Mouse (Mus musculus) limb, embryonic 14.5 days (tissue): ENCODE results near the gene Fam234b. TPM values are rescaled to one million over a fixed set of nuclear protein-coding genes. Genes with fewer than 3 reads are reported as not detected.

Experiments used
- ATAC-seq: fragments of 200-750 bp; cut with Nextera tagmentation; 2 replicates; pipeline ENCODE4 v1.8.0; 2017; ENCODE audit warnings: low read depth, moderate number of reproducible peaks, moderate TSS enrichment; ENCODE audit not compliant: low FRiP score
- DNase-seq: peaks from one replicate; pipeline ENCODE4 v3.0.0-alpha.2; 2015; ENCODE audit warnings: low spot score
- H3K27ac ChIP-seq: fragments of 300-500 bp; sonication (generic); replicated peaks from 2 replicates; pipeline ENCODE4 v1.5.1; 2014; ENCODE audit warnings: low read depth, mild to moderate bottlenecking, low read length, moderate library complexity, mixed read lengths
- H3K27me3 ChIP-seq: fragments of 300-500 bp; sonication (generic); 2 replicates; pipeline ENCODE4 v1.6.1; 2014; ENCODE audit warnings: low read length, mixed read lengths; ENCODE audit not compliant: control insufficient read depth, insufficient read depth
- H3K36me3 ChIP-seq: fragments of 300-500 bp; sonication (generic); 2 replicates; pipeline ENCODE4 v1.6.1; 2014; ENCODE audit warnings: mild to moderate bottlenecking, low read length, moderate library complexity, mixed read lengths; ENCODE audit not compliant: control insufficient read depth, insufficient read depth
- H3K4me1 ChIP-seq: fragments of 300-500 bp; sonication (generic); 2 replicates; pipeline ENCODE4 v1.6.1; 2014; ENCODE audit warnings: antibody characterized with exemption, low read length, mixed read lengths; ENCODE audit not compliant: control insufficient read depth, insufficient read depth
- H3K4me2 ChIP-seq: fragments of 300-500 bp; sonication (generic); replicated peaks from 2 replicates; pipeline ENCODE4 v1.6.1; 2014; ENCODE audit warnings: low read depth, mild to moderate bottlenecking, low read length, moderate library complexity; ENCODE audit not compliant: severe bottlenecking
- H3K4me3 ChIP-seq: fragments of 300-500 bp; sonication (generic); replicated peaks from 2 replicates; pipeline ENCODE4 v1.5.1; 2014; ENCODE audit warnings: low read length
- H3K9ac ChIP-seq: fragments of 300-500 bp; sonication (generic); 2 replicates; pipeline ENCODE4 v1.6.1; 2014; ENCODE audit warnings: mild to moderate bottlenecking, low read depth, low read length, moderate library complexity; ENCODE audit not compliant: severe bottlenecking
- H3K9me3 ChIP-seq: fragments of 300-500 bp; sonication (generic); 2 replicates; pipeline ENCODE4 v1.6.1; 2016; ENCODE audit warnings: low read length; ENCODE audit not compliant: control insufficient read depth
- POLR2A ChIP-seq: fragments of 200-500 bp; IDR thresholded peaks from 2 replicates; pipeline ENCODE4 v1.8.0; 2012; ENCODE audit warnings: inconsistent platforms, mild to moderate bottlenecking, moderate library complexity, borderline replicate concordance; ENCODE audit not compliant: insufficient read depth, insufficient read length; ENCODE audit errors: extremely low read depth
- WGBS: fragments of 180-500 bp; shearing (Covaris S2); extraction: QIAGEN DNeasy Blood & Tissue Kit; methylation state at CpG from one replicate; pipeline ENCODE4 v1.1.7; 2014; 5-methylcytosine and 5-hydroxymethylcytosine counted together
- polyA plus RNA-seq, 2 experiments: library from polyadenylated mRNA; depleted of rRNA in 1 of 2; stranded (reverse) in 1 of 2; unstranded in 1 of 2; fragments of >200 nt; fragmentation: Nextera tagmentation in 1 of 2; extraction: Ambion mirVana in 1 of 2; gene quantifications; 2 replicates each; pipeline versions ENCODE4 v1.2.1 to v1.2.3; 2012 to 2014

Gene Fam234b
- polyA plus RNA-seq, 2 experiments = 23.9 to 26.2 TPM

DNA sequence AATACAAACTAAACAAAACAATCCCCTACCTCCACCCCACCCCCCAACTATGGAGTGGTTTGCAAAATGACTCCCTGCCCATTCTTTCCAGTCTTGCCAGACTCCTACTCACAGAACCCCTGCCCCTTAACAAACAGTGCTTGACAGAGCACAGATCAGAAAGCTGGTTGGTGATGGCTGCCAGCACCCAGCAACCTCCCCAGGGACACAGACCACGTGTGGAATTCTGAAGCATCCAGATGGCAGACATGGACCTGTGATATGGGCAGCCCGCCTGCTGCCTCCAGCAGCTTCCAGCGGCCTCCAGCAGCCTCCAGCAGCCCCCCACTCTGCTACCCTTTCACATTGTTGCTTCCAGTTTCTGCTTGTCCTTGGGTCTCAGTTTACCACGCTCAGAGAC, 77.5 kb downstream of the Fam234b start:
- H3K27me3 ChIP-seq = no peaks in the 10 kb centered on the region
- H3K4me1 ChIP-seq = peaks cover 10% of the 10 kb centered on the region
- no peaks in the 10 kb centered on the region for H3K36me3 ChIP-seq
- H3K4me2 ChIP-seq = no peak overlapping the region
- WGBS = 69% methylated on average over 4 of the region's 4 CpGs
- no peak overlapping the region for H3K4me3 ChIP-seq
- DNase-seq = no peak
- no peak overlapping the region for H3K9ac ChIP-seq
- no peaks in the 10 kb centered on the region for H3K9me3 ChIP-seq
- no peak for ATAC-seq
- no peak overlapping the region for H3K27ac ChIP-seq
- TF ChIP-seq POLR2A = no peak

DNA sequence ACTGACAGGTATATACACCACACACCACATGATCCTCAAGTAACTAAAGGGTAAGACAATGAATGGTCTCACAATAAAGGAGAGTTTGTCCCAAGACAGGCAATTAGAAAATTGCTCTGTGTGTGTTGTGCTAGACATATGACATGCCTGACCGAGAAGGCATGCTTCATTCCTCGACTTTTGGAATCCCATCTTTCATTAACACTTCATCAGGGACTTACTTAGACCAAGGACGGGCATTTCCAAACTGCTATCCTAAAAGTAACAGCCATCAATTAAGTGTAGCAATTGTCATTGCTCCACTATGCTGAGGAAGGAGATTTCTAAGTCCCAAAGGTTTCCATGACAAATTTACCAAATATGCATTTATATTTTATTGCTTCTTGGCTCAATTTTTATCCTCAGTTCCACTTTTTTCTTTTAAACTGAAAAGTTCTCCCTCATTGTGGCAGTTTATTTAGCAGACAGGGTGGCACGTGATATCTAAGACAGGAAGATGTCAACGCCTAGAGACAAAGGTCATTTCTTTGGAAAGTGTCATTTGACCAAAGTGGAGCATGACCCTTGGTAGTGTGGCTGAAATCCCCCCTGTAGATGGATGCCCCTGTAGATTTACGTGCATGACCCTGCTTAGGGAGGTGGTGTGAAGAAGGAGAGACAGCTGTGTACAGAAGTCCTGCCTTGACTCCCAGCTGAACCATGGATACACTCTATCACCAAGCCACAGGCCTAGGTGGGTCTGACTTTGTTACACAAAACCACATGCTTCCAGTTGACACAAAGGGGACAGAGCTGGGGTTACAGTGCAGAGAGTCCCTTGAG, 78.9 kb downstream of the Fam234b start:
- peaks cover 11% of the 10 kb centered on the region for H3K4me1 ChIP-seq
- DNase-seq (no peak), ATAC-seq (no peak)
- no peaks in the 10 kb centered on the region for H3K9me3 ChIP-seq
- H3K4me3 ChIP-seq = no peak overlapping the region
- WGBS = 52% methylated on average over 6 of the region's 6 CpGs
- H3K36me3 ChIP-seq = no peaks in the 10 kb centered on the region
- no peak for TF ChIP-seq POLR2A
- no peaks in the 10 kb centered on the region for H3K27me3 ChIP-seq
- no peak overlapping the region for H3K27ac ChIP-seq
- no peak overlapping the region for H3K4me2 ChIP-seq
- H3K9ac ChIP-seq = no peak overlapping the region

DNA sequence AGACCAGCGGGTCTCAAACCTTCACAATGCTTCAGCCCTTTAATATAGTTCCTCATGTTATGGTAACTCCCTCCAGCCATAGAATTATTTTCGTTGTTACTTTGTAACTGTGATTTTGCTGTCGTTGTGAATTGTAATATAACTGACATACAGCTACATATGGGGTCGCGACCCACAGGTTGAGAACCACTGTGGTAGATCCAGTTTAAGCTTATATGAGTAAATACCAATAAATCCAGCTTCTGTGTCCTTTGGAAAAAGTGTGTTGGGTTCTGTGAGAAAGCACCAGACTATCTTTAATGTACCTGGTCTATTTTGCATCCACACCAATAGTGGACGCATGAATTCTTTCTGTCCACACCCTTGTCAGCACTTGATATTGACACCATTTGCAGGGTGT, 80.5 kb downstream of the Fam234b start:
- H3K4me2 ChIP-seq = no peak overlapping the region
- H3K27me3 ChIP-seq = no peaks in the 10 kb centered on the region
- H3K27ac ChIP-seq = no peak overlapping the region
- peaks cover 11% of the 10 kb centered on the region for H3K4me1 ChIP-seq
- no peaks in the 10 kb centered on the region for H3K9me3 ChIP-seq
- no peak for TF ChIP-seq POLR2A
- no peak overlapping the region for H3K9ac ChIP-seq
- 86% methylated on average over 6 of the region's 6 CpGs for WGBS
- no peak overlapping the region for H3K4me3 ChIP-seq
- H3K36me3 ChIP-seq = no peaks in the 10 kb centered on the region
- DNase-seq = no peak
- no peak for ATAC-seq

DNA sequence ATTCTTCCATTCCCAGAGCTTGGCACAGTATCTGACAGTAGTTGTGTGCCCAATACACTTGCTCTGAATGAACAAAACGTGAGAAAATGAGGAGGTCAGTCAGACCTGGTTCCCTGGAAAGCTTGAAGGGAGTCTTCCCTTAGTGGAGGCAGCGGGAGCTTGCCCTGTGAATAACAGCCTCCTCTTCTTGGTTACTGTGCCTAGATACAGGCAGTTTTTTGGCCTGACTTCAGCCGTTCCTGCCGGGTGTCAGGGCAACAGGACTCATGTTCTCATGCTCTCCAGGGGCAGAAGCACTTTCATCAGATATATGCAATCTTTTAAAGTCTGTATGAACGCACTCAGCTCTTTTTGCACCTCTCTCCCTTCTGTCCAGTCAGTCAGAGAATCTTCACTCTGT, 81.5 kb downstream of the Fam234b start:
- Histone ChIP-seq H3K27me3 (no peaks in the 10 kb centered on the region), H3K9ac (no peak overlapping the region), H3K9me3 (no peaks in the 10 kb centered on the region), H3K4me3 (no peak overlapping the region), H3K36me3 (no peaks in the 10 kb centered on the region), H3K4me1 (peaks cover 11% of the 10 kb centered on the region), H3K27ac (no peak overlapping the region), H3K4me2 (no peak overlapping the region)
- no peak for TF ChIP-seq POLR2A
- 52% methylated on average over 5 of the region's 5 CpGs for WGBS
- no peak for DNase-seq
- ATAC-seq = no peak

DNA sequence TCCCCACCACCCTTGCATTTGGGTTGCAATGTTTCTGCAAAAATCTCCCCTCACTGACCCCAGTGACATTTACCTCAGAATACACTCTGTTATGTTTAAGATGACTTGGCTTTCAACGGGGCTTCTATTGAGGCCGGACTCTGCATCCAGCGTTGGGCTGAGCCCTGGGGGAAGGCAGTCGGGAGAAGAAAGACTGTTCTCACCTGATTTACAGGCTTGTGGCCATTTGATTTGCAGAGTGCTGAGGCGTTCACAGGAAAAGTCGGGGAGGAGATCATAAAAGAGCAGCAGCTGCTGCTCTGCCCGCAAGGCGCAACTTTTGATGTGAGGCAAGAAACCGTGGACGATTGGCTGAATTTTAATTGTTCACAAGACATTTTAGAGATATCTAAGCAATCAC, 82.1 kb downstream of the Fam234b start:
- Histone ChIP-seq H3K9ac (no peak overlapping the region), H3K36me3 (no peaks in the 10 kb centered on the region), H3K4me3 (no peak overlapping the region), H3K9me3 (no peaks in the 10 kb centered on the region), H3K27me3 (no peaks in the 10 kb centered on the region), H3K4me2 (no peak overlapping the region), H3K4me1 (peaks cover 11% of the 10 kb centered on the region), H3K27ac (no peak overlapping the region)
- WGBS = 4% methylated on average over 10 of the region's 10 CpGs
- TF ChIP-seq POLR2A = no peak
- DNase-seq = no peak
- ATAC-seq = no peak

DNA sequence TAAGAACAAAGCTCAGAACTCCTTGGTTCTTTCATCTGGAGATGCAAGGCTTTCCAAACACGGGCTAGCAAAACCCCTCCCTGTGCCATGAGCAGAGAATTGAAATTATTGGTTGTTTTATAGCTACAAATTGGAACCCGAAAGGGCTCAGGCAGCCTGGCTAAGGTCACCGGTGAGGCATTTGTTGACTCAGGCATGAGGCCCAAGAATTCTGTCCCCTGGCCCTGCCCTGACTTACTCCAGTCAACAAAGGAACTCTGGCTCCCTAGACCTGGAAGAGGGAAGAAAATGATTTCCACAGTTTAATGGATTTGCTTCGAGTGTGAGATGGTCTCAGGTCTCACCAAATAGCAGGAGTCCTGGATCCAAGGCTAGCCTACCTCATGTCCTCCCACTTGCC, 94.6 kb downstream of the Fam234b start:
- WGBS = 38% methylated on average over 4 of the region's 4 CpGs
- Histone ChIP-seq H3K9ac (no peak overlapping the region), H3K9me3 (no peaks in the 10 kb centered on the region), H3K27ac (no peak overlapping the region), H3K4me3 (no peak overlapping the region), H3K4me2 (no peak overlapping the region), H3K27me3 (no peaks in the 10 kb centered on the region), H3K36me3 (no peaks in the 10 kb centered on the region), H3K4me1 (peaks cover 18% of the 10 kb centered on the region)
- no peak for DNase-seq
- ATAC-seq = no peak
- TF ChIP-seq POLR2A = no peak
